Mouse (Mus musculus) olfactory bulb, adult 2 months (tissue): ENCODE results near the gene Spib.

Experiments
- CTCF ChIP-seq: fragments of 200-500 bp; IDR thresholded peaks from 2 replicates; pipeline ENCODE4 v1.5.1; 2012; ENCODE audit warnings: low read depth, mild to moderate bottlenecking, low read length, moderate library complexity; ENCODE audit not compliant: insufficient read depth
- POLR2A ChIP-seq: fragments of 200-500 bp; IDR thresholded peaks from 2 replicates; pipeline ENCODE4 v1.6.1; 2012; ENCODE audit warnings: mild to moderate bottlenecking, low read depth, low read length, moderate library complexity; ENCODE audit not compliant: insufficient read depth

- TF ChIP-seq CTCF (no peak), POLR2A (no peak)
These were observed 2.4 kb upstream of the Spib start for GRCm38 (mm10) chr7:44534242-44534641.
